Mouse (Mus musculus): ENCODE measurements around the gene Tnfaip8l3.

GRCm38 (mm10) chr9:54022795-54023194 is 45.4 kb downstream of the Tnfaip8l3 start:
- no peak for TF ChIP-seq CTCF (IDR thresholded peaks at IDR 0.05; ENCODE audit: control insufficient read depth, insufficient read depth, insufficient replicate concordance, low read depth, low read length)
- TF ChIP-seq POLR2A (IDR thresholded peaks at IDR 0.05; ENCODE audit: control insufficient read depth, low read depth, low read length): no peak

Data from testis, adult 2 months (tissue).